Mouse (Mus musculus) activated CD4-positive, CD25-positive, alpha-beta regulatory T cell, adult 4 months (primary cell): Measurements from ENCODE around the gene Fam129a. TPM values are rescaled to one million over a fixed set of nuclear protein-coding genes. Genes with fewer than 3 reads are reported as not detected.

Source experiments
- ATAC-seq: one replicate; pipeline ENCODE4 v1.8.0; 2017
- polyA plus RNA-seq, 2 experiments: library from polyadenylated mRNA; unstranded; fragments of 100-300 nt; shearing (Covaris generic); gene quantifications; one replicate each; pipeline ENCODE4 v1.2.1; 2017

Gene Fam129a
- polyA plus RNA-seq, 2 experiments from 2014 or later = 47.7 to 72.5 TPM

DNA sequence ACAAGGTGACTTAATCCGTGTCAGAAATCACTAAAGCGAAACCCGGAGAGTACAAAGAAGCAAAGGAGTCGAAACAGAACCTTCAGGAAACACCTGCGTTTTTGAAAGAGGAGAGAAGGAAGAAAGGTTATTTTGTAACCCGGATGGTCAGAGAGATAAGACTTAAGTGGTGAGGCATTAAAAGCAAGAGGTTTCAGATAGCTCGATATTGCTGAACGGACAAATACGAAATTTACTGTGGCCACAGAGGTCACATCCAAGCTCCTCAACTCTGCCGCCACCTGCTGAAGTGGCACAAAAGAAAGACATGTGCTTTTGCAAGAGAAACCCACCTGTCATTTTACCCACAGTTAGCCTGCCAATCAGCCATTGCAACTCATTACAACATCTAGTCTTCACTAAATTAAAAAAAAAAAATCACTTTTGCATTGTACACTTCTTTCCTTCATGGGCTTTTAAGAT lies 183.1 kb downstream of the Fam129a start:
- ATAC-seq = no peak

DNA sequence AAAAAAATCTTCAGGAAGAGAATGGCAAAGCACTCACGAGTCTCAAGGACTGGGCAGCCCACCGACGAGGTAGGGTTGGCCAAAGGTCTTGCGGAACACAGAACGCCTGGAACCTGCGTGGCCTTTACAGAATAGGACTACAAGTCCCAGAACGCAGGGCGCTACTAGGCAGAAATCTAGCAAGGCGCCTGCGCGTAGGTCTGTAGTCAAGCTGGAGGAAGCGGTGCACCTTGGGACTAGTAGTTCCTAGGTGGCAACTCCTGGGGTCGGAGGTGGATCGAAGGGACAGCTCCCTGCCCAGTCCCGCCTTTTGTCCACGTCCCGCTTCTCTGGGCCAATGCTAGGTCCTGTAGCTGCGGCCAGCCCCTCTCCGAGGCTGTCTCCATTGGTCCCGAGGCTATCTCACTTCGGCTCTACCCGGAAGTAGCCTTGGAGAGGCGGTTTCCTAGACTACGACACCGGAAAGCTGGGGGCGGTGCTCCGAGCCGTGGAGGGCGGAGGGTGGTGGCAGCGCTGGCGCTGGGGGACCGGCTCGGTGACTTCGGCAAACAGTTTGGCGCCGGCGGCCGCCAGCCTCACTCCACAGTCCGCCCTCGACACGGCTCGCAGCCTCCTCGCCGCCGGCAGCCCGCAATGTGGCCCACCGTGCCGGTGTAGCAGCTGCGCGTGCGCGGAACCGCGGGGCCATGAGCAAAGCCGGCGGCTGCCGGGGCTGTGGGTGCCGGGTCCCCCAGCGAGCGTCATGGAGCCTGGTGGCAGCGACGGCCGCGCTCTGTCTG lies 184.1 kb downstream of the Fam129a start, which contains the start of gene Edem3:
Gene Edem3 (plus strand): TSS at position 491 of the 779 bp plus-strand sequence.
- ATAC-seq = peak; percentile 93

GRCm38 (mm10) chr1:151755660-151756424 lies 184.9 kb downstream of the Fam129a start:
- ATAC-seq = no peak

DNA sequence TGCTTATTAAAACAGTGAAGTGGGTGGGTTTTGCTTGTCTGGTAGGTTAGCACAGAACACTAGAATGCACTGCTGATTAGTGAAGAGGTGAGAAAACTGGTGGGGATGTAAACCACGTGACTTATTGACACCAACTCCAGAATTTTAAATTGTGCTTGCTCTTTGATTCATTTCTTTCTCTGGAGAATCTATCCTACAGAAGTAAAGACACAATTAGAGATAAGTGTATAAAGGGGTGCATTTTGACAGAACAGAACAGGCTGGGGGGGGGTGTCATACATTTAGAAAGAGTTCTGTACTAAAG lies 185.4 kb downstream of the Fam129a start:
- ATAC-seq = no peak

DNA sequence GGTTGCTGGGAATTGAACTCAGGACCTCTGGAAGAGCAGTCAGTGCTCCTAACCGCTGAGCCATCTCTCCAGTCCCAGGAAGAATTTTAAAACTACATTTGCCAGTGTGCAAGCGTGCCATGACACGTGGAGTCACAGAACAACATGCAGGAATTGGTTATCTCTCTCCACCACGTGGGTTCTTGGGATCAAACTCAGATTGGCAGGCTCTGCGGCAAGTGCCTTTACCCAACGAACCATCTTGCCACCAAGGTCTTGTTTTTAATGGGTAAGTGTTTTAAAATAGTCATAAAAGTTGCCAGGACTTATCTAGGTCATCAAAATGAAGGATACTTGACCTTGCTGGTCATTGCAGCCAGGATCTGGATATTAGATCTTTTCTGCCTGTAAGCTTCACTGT lies 187.3 kb downstream of the Fam129a start:
- no peak for ATAC-seq

DNA sequence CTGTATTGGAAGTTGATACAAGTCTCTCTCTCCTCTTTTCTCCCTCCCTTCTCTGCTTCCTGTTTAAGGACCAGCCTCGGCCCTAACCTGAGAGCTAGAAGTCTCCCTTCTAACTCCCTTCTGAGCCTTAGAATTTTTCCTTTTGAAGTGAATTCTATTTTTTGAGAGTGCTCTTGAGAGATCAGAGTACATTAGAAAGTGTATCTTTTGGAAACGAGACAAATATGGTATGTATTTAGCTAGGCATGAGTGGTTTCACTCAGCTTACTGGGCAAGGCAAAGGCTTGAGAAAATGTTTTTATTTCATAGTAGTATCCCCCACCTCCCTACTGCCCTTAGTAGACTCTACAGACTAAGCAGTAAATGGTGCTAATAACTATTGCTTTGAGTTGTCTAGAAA lies 188.0 kb downstream of the Fam129a start:
- no peak for ATAC-seq

DNA sequence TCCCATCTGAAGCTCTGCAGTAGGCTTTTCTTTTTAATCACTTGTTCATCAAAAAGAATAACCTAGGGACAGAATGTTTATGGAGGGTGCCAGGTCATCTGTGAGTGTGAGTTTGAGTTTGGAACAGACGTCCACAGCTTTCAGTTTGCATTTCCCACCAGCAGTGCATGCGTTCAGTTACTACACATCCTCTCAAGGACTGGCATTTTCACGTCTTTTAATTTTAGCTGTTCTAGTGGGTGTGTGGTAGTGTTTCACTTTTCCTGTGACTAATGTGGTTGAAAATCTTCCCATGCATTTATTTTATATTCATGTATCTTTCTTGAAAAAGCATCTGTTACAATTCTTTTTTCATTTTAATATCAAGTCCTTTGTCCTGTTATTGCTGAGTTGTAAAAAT lies 193.2 kb downstream of the Fam129a start:
- ATAC-seq = no peak

GRCm38 (mm10) chr1:151766166-151766565 lies 195.2 kb downstream of the Fam129a start:
- ATAC-seq = no peak

- no peak for ATAC-seq
Measured at GRCm38 (mm10) chr1:151766976-151767654, 196.1 kb downstream of the Fam129a start.

DNA sequence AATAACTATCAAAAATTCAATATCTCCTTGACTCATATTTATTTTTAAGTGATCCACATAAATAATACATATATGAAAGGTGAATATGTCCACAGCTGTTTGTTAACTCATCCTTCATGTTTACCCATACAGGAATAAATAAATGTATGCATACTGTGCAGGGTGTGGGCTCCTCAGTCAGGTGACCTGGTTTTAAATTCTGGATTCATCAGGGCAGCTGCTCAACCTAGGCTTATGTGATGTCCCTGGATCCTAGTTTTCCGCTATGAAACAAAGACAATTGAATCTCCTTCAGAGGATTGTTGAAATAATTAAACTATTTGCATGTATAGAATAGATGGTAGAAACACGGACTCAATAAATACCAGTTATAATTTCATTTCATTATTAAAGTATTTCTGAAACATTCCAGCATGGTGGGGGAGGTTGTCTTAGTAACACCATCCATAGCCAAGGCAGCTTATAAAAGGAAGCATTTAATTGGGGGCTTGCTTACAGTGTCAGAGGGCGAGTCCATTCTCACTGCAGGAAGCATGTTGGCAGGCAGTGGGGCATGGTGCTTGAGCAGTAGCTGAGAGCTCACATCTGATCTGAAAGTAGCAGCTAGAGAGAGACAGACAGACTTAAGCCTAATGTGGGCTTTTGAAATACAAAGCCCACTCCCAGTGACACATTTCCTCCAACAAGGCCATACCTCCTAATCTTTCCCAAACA lies 198.4 kb downstream of the Fam129a start:
- ATAC-seq = no peak

Other genes starting within 250 kb of the Fam129a start
- 100 to 1,000 TPM; 102 to 121 TPM for gene Ivns1abp, start 226.7 kb upstream of the Fam129a start, polyA plus RNA-seq
- 10 to 100 TPM; 29.2 to 50.1 TPM for gene Swt1, start 142.7 kb upstream of the Fam129a start, polyA plus RNA-seq
- gene Trmt1l, start 142.6 kb upstream of the Fam129a start, polyA plus RNA-seq = 10 to 100 TPM; 36.8 to 40.3 TPM
- gene Rnf2, start 70.2 kb upstream of the Fam129a start, polyA plus RNA-seq = 10 to 100 TPM; 87.5 to 89.2 TPM
- 1 to 10 TPM; 3.8 to 4.3 TPM for gene Edem3, start 184.2 kb downstream of the Fam129a start, polyA plus RNA-seq